Mouse (Mus musculus) common myeloid progenitor, adult 5-6 weeks (primary cell): ENCODE results near the gene Tbx19. TPM values are rescaled to one million over a fixed set of nuclear protein-coding genes. Genes with fewer than 3 reads are reported as not detected.

ENCODE experiments used
- ATAC-seq: replicated peaks from 2 replicates; pipeline ENCODE4 v1.8.0; 2016; ENCODE audit warnings: low read depth, mild to moderate bottlenecking, moderate TSS enrichment, inconsistent platforms; ENCODE audit not compliant: poor library complexity, severe bottlenecking
- total RNA-seq: library from RNA; stranded (forward); fragments of 200-1000, 187-1606 nt; gene quantifications from 2 replicates; pipeline ENCODE4 v1.2.3, GENCODE M21; 2017

Tbx19 gene
- total RNA-seq, 1 experiment from 2014 or later, result not detected

- ATAC-seq, result no peak
Observed at GRCm38 (mm10) chr1:165119760-165120159, 40.8 kb downstream of the Tbx19 start.

- no peak for ATAC-seq
Observed at GRCm38 (mm10) chr1:165119011-165119726, 41.4 kb downstream of the Tbx19 start.

- ATAC-seq, result peak; percentile 94
Observed at GRCm38 (mm10) chr1:165114460-165115175, 46.0 kb downstream of the Tbx19 start.

- no peak for ATAC-seq
Observed at GRCm38 (mm10) chr1:165113700-165114099, 46.9 kb downstream of the Tbx19 start.

- ATAC-seq, result peak; percentile 36; the same call in 1 of the 2 replicates
Observed at GRCm38 (mm10) chr1:165110659-165111058, 49.9 kb downstream of the Tbx19 start.

- ATAC-seq, result no peak
Observed at GRCm38 (mm10) chr1:165109135-165109534, 51.4 kb downstream of the Tbx19 start.

- ATAC-seq, result no peak
Observed at GRCm38 (mm10) chr1:165108477-165108876, 52.1 kb downstream of the Tbx19 start.

- no peak for ATAC-seq
Observed at GRCm38 (mm10) chr1:165106011-165106385, 54.6 kb downstream of the Tbx19 start.

GRCm38 (mm10) chr1:165105270-165106010 lies 55.1 kb downstream of the Tbx19 start:
- ATAC-seq, result peak; percentile 86

GRCm38 (mm10) chr1:165104707-165105259 lies 55.8 kb downstream of the Tbx19 start:
- peak; percentile 79 for ATAC-seq

GRCm38 (mm10) chr1:165099569-165099968 lies 61.0 kb downstream of the Tbx19 start:
- no peak for ATAC-seq

GRCm38 (mm10) chr1:165094871-165095270 lies 65.7 kb downstream of the Tbx19 start:
- no peak for ATAC-seq

GRCm38 (mm10) chr1:165091721-165092120 lies 68.9 kb downstream of the Tbx19 start:
- peak; percentile 52 for ATAC-seq

- ATAC-seq, result no peak
Observed at GRCm38 (mm10) chr1:165089556-165089955, 71.0 kb downstream of the Tbx19 start.

Other genes with a start within 250 kb of the Tbx19 start
- 2.5 TPM in 1 of 2 replicates, not detected in the other for gene Xcl1, start 225.2 kb downstream of the Tbx19 start, total RNA-seq
- 30.9 and 31.8 TPM in 2 replicates for gene Sft2d2, start 33.7 kb upstream of the Tbx19 start, total RNA-seq
- gene Tiprl, start 76.2 kb upstream of the Tbx19 start, total RNA-seq, result 79.0 and 80.1 TPM in 2 replicates
- 0.64 and 1.1 TPM in 2 replicates for gene Gpr161, start 135.0 kb upstream of the Tbx19 start, total RNA-seq